Mouse (Mus musculus): Measurements from ENCODE around the gene Mfsd4b2.
"Not testable (repeated sequence)": the region's sequence is repeated elsewhere in the genome, so short reads cannot be mapped to it uniquely, and the experiment has no call there.

Mfsd4b2 gene

GRCm38 (mm10) chr10:39926616-39927139 is at the start of gene Mfsd4b2:
Gene Mfsd4b2 (minus strand): TSS chr10:39926923.
- peak; percentile 75 for DNase-seq

DNA sequence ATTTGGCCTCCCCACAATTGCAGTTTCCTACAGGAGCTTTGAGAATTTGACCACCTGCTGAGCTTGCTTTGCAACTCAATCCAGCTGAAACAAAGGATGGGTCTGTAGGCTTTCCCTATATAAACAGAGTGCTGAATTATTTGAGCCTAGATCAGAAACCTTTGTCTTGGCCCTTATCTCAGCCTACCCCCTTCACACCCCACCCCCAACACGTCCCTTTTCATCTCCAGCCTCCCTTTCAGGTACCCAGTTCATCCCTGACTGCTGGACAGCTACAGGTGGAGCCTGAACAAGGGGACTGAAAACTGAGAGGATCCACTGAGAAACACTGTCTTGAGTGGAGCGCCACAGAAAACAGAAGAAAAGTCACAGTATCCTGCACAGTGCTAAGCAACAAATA is 49.0 kb upstream of the Mfsd4b2 start:
- no peak for DNase-seq

GRCm38 (mm10) chr10:39974982-39975381 is 48.3 kb upstream of the Mfsd4b2 start:
- DNase-seq: no peak

DNA sequence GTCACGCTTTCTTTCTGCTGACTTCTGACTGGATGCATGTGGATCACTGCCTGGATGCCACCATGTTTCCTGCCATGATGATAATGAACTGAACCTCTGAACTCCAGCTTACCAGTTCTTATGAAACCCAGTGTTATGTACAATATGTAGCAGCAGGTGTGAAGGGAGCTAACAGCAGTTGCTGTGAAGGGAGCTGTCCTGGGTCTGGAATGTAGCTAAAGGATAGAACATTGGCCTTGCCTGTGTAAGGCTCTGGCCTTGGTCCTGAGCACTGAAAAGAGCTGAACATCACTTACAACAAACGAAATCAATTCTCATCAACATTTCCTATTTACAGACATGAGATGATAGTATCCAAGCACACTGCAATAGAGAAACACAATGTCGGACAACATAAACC is 40.8 kb upstream of the Mfsd4b2 start:
- DNase-seq: peak; percentile 56

DNA sequence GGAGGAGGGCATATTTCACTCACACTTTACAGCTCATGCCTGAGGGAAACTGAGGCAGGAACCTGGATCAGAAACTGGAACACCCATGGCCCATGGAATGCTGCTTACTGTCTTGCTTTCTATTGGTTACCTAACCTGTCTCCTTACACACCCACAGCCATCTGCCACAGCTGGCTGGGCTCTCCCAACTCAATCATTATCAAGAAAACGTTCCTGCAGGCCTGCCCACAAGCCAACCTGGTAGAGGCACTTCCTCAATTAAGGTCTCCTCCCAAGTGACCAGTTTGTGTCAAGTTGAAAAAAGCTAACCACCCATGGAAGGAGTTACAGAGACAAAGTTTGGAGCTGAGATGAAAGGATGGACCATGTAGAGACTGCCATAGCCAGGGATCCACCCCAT is 35.2 kb upstream of the Mfsd4b2 start:
- no peak for DNase-seq

- DNase-seq: no peak
These were observed 33.7 kb upstream of the Mfsd4b2 start for GRCm38 (mm10) chr10:39960441-39960822.

DNA sequence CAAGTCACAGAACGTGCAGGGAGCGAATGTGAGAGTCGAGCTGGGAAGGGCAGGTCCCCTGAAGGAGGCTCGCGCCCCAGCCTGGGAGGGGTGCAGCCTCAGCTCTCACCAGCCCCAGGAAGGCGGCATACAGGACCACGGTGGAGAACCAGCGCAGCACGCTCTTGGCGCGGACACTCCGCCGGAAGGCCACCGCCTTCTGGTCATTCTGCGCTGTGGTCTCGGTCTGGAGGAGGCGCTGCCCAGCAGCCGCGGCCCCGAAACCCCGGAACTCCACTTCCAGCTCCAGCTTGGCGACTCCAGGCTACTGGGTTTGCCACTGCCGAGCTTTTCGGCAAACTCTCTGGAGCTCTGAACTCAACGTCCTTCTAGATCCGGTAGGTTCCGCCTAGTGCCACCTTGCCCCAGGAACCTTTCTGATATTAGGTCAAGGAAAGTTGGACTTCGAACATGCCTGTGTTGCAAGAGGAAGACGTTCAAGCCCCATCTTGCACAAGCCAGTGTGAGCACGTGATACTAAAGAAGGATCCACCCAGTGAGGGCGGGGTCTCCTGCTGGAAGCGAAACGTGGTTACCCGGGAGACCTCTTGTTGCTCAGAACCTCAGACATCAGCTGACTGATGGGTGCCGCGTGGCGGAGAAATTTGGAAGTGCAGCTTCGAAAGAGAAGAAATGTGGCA is 33.2 kb upstream of the Mfsd4b2 start, which contains the start of gene Mfsd4b3:
Mfsd4b3 (minus strand) TSS at position 393 of the 680 bp plus-strand sequence.
- peak; percentile 97 for DNase-seq

GRCm38 (mm10) chr10:39958266-39958665 is 31.5 kb upstream of the Mfsd4b2 start:
- DNase-seq: peak; percentile 39

- DNase-seq: no peak
These were observed 29.7 kb upstream of the Mfsd4b2 start for GRCm38 (mm10) chr10:39956340-39956878.

- no peak for DNase-seq
These were observed 28.4 kb upstream of the Mfsd4b2 start for GRCm38 (mm10) chr10:39955163-39955562.

DNA sequence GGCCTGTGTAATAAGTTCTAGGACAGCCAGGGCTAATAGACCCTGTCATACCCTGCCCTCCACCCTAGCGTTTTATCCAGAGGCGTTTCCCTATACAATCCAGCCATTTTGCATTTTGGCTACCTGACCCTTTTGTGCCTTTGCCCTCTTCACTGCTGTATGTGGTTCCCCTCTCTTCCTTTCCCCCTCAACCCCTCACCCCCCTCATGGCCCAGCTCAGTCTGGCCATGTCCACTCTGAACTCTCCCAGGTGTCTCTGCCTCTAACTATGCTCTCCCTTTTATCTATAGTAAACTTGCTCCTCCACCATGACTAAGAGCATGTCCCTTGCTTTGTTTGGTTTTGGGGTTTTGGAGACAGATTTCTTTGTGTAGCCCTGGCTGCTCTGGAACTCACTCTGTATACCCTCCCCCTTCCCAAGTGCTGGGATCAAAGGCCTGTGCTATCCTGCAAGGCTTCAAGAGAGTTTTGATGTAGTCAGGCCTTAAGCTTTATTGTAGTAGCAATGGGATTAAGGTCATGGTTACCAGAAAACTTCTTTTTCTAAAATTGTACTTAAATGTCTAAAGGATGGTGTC is 22.7 kb upstream of the Mfsd4b2 start:
- no peak for DNase-seq

DNA sequence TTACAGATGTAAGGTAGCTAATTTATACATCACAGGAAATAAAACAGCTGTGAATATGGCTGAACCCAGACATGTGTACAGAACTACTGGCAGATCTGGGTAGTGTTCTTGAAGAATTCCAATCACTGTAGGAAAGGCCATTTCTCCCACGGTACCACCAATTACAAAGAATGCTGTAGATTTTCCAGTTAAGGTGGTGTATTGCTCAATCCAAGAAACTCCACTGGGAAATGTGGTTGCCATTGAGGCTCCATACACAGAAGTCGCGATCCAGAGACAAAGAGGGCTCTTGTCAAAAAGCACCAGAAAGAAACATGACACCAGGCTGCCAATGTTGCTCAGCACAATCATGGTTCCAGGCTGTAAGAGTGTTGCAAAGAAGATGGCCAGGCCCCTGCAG is 20.5 kb upstream of the Mfsd4b2 start:
- DNase-seq: not testable (repeated sequence)

- no peak for DNase-seq
These were observed 9.8 kb upstream of the Mfsd4b2 start for GRCm38 (mm10) chr10:39936553-39936952.

- DNase-seq: not testable (repeated sequence)
These were observed 2.2 kb downstream of the Mfsd4b2 start for GRCm38 (mm10) chr10:39924556-39924955.

GRCm38 (mm10) chr10:39912616-39913015 is 14.1 kb downstream of the Mfsd4b2 start:
- no peak for DNase-seq

- DNase-seq: no peak
These were observed 17.8 kb downstream of the Mfsd4b2 start for GRCm38 (mm10) chr10:39908768-39909441.

GRCm38 (mm10) chr10:39906799-39907658 is 19.7 kb downstream of the Mfsd4b2 start:
- DNase-seq: no peak

DNA sequence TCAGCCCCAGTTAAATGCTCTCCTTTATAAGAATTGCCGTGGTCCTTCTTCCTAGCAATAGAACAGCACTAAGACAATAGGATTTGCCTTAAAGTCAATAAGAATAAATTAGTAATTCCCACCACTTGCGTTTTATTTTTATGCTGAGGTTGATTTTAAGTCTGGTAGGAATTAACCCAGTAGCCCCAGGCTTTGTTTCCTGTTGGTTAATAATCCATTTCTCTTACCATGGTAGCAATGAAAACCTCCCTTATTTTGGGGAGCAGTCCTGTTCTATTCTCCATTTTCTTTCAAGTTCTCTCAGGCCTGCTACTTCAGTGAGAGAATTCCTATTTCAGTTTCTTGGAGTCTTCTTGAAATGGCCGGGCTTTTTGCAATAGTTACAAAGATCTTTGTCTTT is 22.5 kb downstream of the Mfsd4b2 start:
- no peak for DNase-seq

GRCm38 (mm10) chr10:39898874-39899371 is 27.8 kb downstream of the Mfsd4b2 start, which contains the start of gene Mfsd4b4:
Gene Mfsd4b4 (minus strand): TSS chr10:39899238.
- peak; percentile 96 for DNase-seq

DNA sequence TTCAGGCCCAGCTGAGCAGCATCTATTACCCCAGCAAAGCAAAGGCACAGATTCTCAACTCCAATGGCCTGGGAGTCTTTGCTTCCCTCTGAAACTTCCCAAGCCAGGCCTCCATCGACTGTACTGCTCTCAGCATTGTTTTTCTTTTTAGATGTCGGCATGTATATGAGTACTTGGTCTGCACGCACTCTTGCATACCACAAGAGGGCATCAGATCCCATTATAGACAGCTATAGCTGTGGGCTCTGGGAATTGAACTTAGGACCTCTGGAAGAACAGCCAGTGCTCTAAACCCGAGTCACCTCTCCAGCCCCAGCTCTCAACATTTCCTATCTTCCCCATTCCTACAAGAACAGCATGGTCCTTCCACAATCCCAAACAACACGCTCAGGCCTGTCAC is 30.2 kb downstream of the Mfsd4b2 start:
- DNase-seq: no peak

GRCm38 (mm10) chr10:39893702-39894697 is 32.7 kb downstream of the Mfsd4b2 start:
- DNase-seq: no peak
